Mouse (Mus musculus): ENCODE results near the gene Mast1. TPM values are rescaled to one million over a fixed set of nuclear protein-coding genes. Genes with fewer than 3 reads are reported as not detected.

Gene Mast1
- polyA plus RNA-seq, 1 experiment: 76.3 TPM

DNA sequence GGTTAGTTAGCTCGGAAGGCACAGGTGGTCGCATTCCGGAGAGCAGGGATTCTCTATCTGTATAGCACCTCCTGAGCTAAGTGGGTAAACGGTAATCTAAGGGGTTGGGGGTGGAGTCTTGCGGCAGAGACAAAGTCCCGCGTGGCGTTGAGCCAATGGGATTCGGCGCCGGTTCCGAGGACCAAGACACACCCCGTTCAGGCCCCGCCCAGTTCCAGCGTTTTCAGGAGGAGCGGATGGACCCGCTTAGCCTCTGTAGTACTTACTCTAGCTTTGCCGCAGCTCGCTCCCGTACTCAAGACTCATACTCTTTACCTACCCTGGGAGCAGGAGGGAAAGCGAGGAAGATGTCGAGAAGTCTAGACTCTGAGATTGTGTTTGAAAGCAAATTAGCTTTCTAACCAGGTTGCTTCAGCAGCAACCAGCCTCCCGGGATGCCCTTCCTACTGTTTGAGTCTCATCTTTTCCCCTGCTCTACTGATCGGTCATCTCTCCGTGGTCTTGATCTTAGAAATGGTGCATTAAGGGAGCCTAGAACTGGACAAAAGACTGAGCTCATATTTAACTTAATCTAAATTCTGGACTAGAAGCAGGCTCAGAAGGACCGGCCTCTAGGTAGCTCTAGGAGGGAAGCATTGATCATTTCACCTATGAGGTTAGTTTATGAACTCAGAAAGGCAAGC lies 7.5 kb upstream of the Mast1 start:
- peak; percentile 57 to 82 for DNase-seq (ENCODE audit: extremely low spot score in 1 of 2, low spot score in 1 of 2)

DNA sequence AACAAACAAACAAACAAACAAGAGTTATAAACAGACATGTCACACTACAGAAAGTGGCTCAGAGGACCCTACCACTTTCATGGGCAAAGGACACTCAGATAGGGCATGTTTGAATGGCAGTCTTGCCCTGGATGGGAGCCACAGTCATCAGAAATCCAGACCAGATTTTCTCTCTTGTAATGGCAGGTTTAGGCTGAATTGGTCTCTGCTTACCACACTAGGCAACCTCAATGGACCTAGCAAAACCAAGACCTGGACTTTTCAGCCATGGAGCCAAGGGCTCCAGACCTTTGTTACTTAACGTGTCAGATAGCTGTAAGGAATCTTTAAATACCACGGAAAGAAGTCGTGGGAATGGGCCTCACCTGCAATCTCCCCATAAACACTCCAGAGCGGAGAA lies 6.5 kb upstream of the Mast1 start:
- DNase-seq (ENCODE audit: extremely low spot score in 1 of 2, low spot score in 1 of 2): no peak

DNA sequence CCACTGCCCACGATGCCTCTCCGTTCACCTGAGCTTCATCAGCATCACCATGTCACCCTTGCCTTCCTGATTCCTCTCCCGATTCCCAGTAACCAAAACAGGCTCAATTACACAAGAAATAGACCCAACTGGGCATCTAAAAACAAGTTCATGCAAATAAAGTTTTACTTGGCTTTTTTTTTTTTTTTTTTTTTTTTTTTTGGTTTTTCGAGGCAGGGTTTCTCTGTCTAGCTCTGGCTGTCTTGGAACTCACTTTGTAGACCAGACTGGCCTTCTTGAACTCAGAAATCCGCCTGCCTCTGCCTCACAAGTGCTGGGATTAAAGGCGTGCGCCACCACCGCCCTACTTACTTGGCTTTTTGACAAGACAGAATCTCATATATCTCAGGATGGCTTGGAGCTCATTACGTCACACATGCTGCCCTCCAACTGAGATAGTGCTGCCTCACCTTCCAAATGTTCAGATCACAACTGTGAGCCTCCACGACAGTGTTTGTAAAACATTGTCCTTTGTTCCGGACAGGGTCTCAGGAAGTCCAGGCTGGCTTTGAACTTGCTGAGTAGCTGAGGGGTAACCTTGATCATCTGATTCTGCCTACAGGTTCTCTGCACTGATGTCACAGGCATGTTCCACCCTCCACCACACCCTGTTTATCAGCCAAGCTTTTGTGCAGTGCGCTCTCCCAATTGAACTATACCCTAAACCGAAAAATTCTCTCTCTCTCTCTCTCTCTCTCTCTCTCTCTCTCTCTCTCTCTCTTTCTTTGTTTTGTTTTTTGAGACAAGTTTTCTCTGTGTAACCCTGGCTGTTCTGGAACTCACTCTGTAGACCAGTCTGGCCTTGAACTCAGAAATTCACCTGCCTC lies 694 bp upstream of the Mast1 start:
- DNase-seq (ENCODE audit: extremely low spot score in 1 of 2, low spot score in 1 of 2): no peak

DNA sequence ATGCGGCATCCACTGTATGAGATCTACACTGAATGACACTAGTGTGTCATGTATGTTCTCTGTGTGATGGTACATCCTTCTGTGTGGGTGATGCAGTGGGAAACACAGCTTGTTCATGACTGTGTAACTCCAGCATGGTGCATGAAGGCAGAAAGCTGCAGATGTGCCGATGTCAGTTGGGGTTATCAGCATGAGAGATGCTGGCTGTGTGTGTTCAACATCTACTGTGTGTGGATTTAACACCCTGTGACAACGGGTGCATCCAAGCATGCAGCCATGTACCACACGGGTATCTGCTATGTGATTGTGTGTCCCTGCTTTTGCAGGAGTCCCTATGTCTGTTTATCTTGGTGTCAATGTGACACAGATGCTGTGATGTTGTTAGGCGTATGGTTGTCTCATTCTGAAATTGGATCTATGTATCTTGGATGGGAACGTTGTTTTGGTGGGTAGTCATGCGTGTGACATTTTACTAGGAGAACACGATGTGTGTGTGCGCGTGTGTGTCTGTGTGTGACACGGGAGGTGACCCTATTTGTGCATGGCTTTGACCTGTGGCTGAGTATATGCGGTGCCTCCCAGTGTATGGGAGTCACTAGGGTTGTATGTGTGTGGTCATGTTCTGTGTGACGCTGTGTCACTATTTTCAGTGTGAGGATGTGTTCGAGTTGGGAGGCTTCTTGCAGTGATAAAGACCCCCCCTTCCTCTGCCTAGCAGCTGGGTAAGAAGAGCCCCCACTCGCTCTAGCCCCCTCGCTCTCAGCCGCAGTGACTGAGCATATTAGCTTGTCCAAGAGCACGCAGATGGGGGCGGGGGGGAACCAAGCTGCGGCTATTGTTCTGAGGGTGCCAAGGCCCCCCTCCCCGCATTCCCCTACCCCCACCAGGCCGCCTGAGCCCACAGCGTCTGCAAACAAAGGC lies 858 bp downstream of the Mast1 start:
- peak in 1 of 2 experiments; percentile 21 for DNase-seq (ENCODE audit: extremely low spot score in 1 of 2, low spot score in 1 of 2)

DNA sequence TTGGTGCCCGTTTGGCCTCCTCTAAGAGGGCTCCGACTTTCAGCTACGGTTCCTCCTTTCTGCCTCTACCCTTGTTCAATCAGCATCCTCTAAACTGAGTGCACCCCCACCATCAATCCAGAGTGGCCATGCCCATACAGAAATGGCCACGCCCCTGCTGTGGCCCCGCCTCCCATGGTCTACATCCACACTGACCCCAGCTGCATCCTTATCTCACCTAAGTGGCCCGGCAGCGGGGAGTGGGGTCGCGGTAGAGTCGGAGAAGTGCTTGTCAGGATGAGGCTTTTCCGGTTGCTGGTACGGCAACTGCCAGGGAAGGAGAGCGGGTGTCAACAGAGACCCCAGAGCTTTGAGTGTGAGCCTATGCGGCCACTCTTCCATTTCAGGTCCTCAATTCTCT lies 1.7 kb downstream of the Mast1 start:
- no peak for DNase-seq (ENCODE audit: extremely low spot score in 1 of 2, low spot score in 1 of 2)

DNA sequence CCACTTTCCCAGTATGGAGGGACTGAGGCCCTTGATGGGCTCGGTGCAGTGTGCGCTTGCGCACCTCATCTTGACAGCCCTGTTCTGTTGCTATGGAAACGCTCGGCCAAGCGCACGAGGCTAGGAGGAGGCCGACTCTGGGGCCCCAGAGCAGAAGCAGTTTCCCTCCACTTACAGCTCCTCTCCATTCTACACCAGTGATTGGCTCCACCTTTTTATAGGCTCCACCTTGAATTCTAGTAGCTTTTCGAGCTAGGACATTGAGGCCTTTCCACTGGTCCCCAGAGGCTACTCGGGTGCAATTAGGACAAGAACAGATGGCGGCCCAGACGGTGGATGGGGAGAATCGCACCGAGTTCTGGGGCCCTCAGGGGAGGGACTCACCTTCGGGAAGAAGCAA lies 2.3 kb downstream of the Mast1 start:
- peak in 1 of 2 experiments; percentile 55 for DNase-seq (ENCODE audit: extremely low spot score in 1 of 2, low spot score in 1 of 2)

DNA sequence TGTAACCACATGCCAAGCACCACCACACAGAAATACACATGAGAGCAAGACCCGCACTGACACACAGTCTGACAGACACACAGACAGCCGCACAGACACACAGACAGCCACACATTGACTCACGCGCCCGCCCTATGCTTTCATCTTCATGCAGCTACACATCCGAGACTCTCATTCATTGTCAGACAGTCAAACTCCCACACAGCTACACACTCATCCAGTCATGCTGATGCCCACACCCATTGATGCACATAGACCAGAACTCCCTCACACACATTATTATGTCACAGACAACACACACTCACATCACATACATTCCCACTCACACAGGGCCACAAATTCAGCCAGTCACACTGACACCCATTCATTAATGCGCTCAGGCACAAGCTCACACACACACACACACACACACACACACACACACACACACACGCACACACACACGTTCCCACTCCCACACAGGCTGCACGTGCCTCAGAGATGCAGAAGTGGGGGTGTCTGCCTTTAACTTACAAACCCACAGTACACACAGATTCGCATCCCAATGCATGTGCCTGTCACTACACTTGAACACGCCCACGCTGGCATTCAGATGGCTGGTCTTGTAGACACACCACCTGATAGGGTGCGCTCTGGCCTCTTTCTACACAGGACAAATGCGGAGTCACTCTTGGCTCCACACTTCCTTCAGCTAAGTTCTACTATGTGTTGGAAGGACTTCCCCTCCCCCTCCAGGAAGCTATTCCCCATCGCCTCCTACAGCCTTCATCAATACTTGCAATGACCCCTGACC lies 3.2 kb downstream of the Mast1 start:
- peak in 1 of 2 experiments; percentile 68 for DNase-seq (ENCODE audit: extremely low spot score in 1 of 2, low spot score in 1 of 2)

DNA sequence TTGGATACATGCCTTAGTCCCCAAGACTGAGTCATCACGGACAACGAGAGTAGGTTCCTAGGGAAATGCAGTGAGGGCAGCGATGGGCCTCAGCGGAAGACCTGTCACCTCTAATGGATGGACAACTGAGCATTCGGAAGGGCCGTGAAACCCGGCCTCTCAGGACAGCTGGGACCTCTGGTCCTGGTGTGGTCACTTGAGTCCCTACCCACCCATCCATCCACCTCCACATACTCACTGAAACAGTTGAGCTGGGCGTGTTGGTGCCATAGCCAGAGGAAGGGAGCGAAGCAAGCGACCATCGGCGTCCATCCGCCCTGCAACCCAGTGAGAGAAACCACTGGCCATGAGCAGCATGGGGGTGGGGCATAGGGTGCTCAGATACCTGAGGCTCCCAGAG lies 6.6 kb downstream of the Mast1 start:
- no peak for DNase-seq (ENCODE audit: extremely low spot score in 1 of 2, low spot score in 1 of 2)

DNA sequence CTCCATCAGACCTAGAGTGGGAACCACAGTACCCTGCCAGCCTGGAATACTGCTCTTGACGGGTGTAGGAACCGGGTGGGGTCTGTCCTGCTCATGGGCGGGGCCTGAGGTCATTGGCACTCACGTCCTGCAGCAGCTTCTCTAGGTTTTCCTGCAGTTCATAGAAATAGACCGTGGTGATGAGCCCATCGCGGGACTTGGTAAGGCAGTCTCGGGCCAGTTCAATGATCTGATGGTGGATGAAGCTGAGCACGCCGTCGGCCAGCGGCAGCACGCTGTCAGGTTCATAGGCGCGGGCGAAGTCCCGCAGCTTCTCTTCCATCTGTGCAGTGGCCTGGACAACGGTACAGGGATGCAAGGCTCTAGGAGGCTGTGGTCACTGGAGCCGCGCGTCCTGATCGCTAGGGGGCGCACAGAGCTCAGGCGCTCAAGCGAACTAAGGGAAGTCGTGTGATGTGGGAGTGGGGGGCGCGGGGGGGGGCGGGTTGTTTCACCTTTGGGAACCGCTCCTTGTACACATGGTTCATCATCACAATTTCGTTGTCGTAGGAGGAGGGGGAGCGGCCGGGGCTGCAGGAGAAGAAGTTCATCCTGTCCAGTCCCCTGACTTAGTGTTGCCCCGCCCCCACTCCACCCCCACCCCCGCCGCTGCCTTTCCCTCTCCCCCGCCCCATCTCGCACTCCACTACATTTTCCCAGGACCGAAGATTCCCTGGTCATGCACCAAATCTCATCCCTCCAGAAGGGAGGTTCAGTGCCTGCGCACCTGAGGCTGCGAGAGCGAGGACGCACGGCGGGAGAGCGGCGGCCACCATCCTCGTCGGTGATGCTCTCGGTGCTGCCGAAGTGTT lies 8.5 kb downstream of the Mast1 start:
- peak in 1 of 2 experiments; percentile 82 for DNase-seq (ENCODE audit: extremely low spot score in 1 of 2, low spot score in 1 of 2)

DNA sequence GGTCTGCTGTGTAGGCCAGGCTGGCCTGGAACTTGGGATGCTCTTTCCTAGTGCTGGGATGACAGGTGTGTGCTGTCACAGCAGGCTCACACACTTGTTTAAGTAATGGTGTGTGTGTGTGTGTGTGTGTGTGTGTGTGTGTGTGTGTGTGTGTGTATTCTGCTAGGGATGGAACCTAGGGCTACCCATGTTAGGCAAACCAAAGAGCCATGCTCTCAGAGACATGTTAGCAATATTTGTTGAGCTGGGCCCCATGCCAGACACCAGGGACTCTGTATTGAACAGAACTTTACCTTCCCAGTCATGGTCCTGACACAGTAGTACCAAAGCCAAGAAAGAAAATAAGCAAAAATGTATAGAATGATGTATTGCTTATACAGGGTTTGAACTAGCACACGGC lies 9.6 kb downstream of the Mast1 start:
- DNase-seq (ENCODE audit: extremely low spot score in 1 of 2, low spot score in 1 of 2): no peak

DNA sequence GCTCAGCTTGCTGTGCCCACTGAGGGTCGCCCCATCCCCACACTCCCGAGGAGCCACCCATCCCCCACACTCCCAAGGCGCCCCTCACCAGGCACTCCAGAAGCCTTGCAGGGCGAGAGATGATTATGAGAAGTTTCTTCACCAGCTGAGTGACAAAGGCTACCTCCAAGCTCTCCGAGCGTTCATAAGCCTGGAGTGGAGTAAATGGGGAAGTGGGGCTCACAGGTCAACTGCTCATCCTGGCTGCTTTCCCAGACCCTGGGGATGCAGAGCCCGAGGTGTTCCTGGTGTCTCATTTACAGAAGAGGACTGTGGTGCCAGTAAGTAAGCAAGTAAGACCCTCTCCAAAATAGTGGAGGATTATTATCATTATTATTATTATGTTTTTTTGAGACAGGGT lies 11.6 kb downstream of the Mast1 start:
- no peak for DNase-seq (ENCODE audit: extremely low spot score in 1 of 2, low spot score in 1 of 2)

DNA sequence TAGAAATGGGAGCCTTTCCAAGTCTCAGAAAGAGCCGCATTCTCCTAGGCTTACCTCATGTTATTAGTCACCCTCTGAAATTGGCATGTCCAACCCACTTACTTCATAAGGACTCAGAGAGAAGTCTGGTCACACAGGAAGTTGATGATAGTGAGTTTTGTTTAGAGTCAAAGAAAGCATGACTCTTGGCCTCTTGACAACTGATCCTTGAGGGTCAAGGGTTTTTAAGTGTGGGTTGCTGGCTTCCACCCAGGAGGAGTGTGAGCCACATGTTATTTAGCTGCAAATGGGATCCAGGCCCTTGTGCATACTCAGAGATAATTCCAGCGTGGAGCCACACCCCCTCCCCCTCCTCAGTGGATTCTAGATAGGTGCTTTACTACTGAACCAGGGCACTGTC lies 15.6 kb downstream of the Mast1 start:
- no peak for DNase-seq (ENCODE audit: extremely low spot score in 1 of 2, low spot score in 1 of 2)

DNA sequence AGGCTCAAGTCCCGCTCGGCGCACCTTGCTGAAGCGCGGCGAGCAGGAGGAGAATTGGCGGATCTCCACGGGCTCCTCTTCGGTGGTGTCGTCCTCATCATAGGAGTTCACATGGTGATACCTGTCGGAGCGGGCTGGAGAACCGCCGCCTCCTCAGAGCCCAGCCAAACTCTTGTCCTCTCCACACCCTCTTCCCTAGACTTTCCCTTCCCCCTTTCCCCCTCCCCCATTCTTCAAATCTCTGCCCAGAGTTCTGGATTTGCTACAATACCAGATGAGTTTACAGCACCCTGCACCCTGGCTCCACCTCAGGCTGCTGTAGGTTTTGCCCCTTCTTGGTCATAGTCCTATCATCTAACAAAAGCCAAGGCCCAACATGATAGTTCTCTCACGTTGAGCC lies 18.5 kb downstream of the Mast1 start:
- DNase-seq (ENCODE audit: extremely low spot score in 1 of 2, low spot score in 1 of 2): no peak

DNA sequence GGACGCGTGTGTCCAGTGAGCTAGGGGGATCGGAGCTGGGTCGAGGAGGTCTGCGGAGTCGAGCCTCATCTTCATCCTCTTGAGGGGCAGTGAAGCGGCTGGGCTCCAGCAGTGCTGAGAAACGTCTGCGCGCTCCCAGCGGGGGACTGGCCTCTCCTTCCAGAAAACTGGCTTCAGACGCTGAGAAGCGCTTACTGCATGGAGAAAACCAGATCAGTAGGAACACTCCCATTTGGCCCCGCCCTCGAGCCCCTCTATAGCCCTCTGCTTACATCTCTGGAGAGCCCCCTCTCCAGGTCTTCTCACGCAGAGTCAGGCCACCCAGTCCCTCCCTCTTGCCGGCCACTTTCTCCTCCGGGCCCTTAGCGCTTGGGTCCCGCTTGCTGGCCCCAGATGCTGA lies 19.4 kb downstream of the Mast1 start:
- no peak for DNase-seq (ENCODE audit: extremely low spot score in 1 of 2, low spot score in 1 of 2)

DNA sequence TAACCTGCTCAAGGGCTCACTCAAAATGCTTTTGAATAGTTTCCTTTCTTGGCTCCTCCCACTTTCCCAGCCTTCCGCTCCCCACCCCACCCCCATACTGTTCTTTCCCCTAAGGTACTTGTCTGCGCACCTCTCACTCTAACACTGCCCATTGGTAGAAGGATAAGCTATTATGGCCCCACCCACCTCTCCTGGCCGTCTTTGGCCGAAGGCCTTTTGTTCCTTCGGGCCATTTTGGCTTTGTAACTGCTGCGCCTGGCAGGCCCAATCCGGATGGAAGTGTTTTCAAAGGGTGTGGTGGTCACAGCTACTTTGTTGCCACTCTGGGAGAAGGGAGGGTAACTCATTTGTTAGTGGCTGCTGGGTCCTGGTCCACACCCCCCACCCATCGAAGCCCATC lies 21.9 kb downstream of the Mast1 start:
- DNase-seq (ENCODE audit: extremely low spot score in 1 of 2, low spot score in 1 of 2): no peak

DNA sequence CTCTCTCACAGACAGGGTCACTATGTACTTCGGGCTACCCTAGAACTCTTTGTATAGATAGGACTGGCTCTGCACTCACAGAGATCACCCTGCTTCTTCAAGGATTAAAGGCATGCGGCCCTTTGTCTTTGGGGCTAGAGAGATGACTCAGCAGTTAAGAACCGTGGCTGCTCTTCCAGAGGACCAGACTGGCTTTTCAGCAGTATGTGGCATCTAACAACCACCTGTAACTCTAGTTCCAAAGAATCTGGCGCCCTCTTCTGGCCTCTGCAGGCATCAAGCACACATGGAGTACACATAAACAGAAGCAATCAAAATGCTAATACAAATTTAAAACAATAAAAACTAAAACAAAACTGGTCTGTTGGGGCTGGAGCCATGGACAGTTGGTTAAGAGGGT lies 23.2 kb downstream of the Mast1 start:
- no peak for DNase-seq (ENCODE audit: extremely low spot score in 1 of 2, low spot score in 1 of 2)

DNA sequence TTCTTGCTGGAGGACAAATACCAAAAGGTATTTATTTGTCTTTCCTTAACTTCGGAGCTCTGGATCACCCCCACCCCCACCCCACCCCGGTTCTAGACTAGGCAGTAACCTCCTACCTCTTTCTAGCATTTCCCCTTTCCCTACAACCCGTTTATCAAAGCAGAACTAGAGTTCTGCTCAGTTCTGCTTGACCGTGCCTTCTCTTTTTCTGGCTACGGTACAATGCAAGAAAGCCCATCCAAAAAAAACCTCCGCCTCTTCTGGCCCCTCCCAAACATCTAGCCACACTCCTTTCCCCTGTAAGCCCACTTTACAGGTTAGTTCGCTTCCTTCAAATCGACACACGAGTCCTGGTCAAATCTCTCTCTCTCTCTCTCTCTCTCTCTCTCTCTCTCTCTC lies 23.7 kb downstream of the Mast1 start:
- no peak for DNase-seq (ENCODE audit: extremely low spot score in 1 of 2, low spot score in 1 of 2)

DNA sequence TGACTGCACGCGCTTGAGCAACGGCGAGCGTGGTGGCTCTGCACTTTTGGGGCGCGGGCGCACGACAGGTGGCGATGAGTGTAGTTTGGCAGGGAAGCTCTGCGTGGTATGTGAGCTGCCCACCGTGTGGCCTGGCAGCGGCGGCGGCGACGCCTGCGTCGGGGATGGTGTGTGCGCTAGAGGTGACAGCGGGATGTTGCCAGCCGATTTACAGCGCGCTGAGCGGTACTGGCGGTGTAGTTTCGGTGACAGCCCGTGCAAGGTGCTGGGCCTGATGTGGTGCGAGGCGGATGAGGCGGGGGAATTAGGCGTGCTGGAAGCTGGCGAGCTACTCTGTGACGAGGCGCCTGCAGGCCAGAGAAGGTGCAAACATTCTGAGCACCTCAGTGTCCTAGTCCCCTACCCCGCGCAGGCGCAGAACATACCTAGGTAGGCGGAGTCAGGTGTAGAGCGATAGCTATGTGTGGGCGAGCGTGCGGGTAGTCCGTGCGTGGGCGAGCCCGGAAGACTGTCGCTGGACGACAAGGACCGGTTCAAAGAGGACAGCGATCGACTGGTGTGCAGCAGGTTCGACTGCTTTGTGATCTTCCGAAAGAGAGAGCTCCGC lies 24.2 kb downstream of the Mast1 start:
- peak in 1 of 2 experiments; percentile 66 for DNase-seq (ENCODE audit: extremely low spot score in 1 of 2, low spot score in 1 of 2)

DNA sequence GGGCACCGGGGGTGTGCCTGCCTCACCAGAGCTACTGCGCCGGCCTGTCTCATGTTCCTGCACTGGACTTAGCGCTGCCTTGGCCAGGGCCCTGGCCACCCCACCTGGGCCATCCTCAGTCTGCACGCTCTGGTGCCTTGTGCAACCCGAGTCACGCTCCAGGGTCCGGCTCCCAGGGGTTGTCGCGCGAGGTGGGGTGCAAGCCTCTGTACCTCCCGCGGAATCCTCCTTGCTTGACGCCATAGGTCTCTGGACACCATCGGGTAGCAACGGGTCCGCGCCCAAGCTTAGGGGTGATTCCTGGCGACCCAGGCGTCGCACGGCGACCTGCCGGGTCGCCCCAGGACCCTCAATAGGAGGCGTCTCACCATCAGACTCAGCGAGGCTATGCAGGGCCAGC lies 24.8 kb downstream of the Mast1 start:
- no peak for DNase-seq (ENCODE audit: extremely low spot score in 1 of 2, low spot score in 1 of 2)
